Mouse (Mus musculus) spleen, postnatal 36 days (tissue): ENCODE results near the gene Phf19.

ENCODE experiments used
- DNase-seq, 2 experiments: peaks; one replicate each; pipeline ENCODE4 v3.0.0; 2022; ENCODE audit warnings: low spot score in 2 of 2, mixed read lengths in 1 of 2

The Phf19 gene

DNA sequence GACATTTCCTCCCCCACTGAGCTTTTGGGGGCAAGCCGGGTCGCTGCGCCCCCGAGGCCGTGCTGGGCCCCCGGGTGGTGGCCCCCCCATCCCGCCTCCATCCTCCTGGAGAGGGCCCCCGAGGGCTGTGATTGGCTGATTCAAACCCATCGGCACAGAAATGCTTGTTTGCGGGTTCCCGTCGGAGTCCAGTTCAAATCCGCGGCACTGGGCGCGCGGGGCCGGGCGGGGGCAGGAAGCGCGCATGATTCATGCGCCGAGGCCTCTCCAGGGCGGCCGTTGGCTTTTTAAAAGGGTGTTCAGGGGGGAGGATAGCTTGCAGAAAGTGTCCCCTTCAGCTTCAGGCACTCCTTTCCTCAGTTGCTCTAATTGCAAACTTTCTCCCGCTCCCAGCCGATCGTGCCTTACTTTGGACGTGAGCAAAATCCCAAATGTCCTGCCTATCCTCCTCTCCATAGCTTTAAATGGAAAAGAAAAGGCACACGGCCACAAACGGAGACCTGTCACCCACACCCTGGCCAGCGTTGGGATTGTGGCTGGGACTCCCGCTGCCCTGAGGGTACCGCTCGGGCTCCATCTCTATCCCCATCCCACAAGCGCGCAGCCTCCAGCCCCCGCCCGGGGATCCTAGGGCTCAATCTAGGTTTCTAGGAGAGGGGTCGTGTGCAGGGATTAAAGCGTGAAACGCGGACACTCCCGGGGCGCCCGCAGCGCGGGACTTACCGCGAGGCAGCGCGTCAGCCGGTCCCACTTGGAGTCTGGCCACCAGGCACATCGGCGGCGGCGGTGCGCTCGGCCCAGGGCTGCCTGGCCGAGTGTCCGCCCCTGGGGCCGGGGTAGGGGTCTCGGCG is at the start of gene Phf19:
Phf19 (minus strand) TSS at position 809 of the 851 bp plus-strand sequence.
- peak; percentile 47 to 56 for DNase-seq

DNA sequence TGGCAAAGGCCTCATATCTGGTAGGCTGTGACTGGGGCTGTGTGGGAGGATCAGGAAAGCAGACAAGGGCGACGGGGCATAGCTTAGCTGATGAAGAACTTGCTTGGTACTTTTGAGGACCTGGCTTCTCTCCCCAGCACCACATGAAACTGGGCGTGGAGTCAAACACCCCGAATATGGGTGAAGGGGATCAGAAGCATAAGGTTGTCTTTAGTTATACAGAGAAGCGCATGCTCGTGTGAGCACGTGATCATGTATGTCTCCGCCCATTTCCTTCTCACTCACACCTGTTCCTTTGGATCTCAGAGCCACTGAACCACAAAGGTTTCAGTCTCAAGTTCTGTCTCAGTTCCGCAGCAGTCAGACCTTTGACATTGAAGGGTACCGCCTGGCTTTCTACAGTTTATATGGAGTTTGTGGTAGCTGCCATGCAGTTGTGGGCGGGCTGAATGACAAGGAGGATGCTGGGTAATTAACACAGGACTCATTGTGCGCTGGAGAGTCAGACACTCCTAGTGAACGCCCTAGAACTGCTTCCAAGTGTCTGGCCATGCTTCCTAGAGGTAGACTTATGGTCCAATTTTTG is 49.6 kb upstream of the Phf19 start:
- peak; percentile 88 to 92 for DNase-seq

DNA sequence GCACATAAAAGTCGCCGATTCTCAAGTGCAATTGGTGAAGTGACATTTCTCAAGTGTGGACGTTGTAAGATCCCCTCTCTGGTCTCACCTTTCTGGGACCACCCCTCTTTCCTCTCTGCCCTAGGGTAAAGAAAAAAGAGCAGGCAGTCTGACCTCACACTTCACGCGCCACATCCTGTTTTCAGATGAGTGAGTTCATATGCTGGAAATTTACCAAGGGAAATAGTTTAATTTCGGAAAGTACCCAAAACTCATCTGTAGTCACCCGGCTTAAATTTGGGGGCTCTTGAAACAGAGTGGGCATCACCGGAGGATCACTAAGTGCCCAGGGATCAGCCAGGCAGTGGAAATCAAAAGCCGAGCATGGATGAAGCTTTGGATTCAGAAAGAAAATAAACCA is 49.1 kb upstream of the Phf19 start:
- peak; percentile 74 to 79 for DNase-seq

DNA sequence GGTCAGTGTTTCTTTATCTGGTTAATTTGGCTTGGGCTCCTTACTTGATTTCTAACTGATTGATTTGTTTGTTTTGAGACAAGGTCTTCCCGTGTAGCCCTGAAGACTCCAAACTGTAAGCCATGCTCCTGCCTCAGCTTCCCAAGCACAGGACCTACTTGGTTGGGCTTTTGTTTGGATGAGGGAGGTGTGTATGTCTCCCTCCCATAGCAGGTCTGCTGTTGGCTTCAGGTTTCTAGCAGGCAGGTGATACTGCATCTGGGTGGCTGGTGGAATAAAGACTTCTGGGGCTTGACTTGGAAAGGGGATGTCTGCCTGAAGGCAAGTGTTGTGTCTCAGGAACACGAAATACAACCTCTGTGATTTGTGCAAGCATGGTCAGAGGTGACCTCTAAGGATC is 48.4 kb upstream of the Phf19 start:
- no peak for DNase-seq

DNA sequence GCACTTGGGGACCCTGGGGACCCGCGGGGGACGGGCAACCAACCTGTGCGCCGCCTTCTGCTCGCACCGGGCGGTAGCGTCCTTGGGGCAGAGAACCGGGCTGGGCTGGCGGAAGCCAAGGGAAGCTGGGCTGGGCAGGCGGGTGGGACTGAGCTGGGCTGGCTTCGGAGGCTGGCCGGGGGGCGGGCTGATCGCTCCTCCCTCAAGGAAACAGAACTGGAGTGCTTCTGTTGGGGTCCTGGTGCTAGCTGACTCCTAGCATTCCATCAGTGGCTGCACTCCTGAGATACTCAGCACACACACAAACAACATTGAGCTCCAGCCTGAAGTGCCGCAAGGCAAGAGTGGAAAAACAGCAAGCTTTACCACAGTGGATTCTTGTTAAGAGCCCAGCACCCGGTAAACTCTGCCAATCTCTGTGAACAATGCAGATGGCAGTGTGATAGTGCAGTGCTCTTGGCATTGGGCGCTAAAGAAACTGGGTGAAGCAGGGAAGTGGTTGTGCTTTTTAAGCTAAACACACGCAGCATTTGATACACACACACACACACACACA is 47.7 kb upstream of the Phf19 start, which contains the start of gene Traf1:
Traf1 (minus strand) TSS at position 292 of the 556 bp plus-strand sequence.
- peak; percentile 78 to 81 for DNase-seq

DNA sequence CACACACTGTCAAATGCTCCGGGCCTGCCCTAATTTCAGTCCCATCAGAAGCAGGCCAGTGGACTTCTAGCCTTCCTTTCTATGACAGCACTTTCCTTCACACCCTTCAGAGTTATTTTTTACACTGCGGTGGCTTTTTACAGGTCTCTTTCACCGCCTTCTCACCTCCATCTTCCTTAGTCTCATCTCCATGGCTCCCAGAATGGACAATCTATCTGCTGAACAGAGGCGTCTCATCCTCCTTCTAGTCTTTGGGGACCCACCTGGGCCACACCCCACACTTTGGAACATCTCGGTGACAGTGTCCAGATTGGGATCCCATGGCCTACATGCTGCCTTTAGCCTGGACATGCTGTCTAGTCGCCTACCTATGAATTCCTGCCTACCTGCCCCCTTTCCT is 47.1 kb upstream of the Phf19 start:
- no peak for DNase-seq

DNA sequence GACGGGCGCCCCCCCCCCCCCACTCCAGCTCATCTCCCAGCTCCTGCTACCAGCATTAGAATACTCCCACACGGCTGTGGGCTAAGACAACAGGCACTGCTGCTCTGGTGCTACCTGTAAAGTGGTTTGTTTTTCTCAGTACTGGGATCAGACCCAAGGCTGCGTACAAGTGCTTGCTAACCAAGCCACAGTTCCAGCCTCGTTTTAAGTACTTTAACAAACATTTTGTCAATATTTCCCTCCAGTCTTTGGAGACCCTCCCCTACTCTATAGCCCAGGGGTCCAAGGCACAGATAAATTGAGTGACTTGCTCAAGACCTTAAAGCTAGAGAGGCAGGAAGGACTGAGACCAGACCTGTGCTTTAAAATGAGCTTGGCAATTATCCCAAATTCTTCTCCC is 46.6 kb upstream of the Phf19 start:
- DNase-seq = no peak

DNA sequence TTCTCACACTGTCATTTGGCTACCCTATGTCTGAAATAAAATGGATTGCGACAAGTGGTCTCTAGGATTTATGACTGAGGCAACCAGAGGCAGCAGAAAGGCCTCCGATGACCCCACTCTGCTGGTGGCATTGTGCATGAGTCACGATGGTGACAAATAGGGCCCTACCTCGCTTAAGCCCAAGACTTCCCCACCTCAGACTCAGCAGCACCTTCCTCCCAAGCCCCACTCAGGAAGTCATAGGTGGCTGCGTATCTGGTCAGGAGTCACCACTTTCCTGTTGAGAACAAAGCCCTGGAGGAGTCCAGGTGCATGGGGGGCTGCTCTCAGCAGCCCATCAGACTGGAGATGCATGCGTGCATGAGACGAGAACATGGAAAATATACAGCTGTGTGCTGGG is 44.8 kb upstream of the Phf19 start:
- peak; percentile 48 to 51 for DNase-seq

DNA sequence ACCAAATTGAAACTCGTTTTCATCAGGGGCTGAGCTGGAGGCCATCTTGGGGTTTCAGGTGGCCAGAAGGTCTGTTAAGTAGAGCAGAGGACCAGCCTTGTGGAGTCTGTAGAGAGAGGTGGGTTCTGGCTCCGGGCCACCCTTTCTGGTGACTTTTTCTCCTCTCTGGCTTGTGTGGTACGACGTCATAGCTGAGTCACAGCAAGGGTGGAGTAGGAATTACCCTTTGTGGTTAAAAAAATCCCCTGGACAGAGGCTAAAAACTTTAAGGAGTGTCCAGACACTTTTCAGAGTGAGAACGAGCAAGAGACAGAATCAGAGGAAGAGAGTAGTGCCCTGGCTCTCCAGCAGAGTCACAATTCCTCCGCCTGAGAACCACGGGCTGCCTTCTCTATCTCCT is 44.2 kb upstream of the Phf19 start:
- DNase-seq = no peak

DNA sequence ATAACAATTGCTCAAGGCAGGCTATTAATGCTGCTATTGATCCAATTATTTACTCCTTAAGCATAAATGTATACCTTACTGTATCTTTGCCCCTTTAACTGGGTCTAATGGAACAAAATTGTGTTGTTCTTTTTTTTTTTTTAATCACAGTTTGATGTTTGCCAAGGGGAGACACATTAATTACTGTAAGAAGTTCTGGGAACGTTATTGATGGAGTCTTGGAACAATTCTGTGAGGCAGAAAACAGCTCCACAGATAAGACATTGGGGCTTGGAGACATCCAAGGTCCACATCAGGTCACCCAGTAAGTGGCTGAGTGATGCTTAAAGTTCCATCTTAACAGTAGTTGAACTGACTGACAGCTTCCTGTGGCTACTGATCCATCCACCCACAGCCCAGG is 43.6 kb upstream of the Phf19 start:
- no peak for DNase-seq

DNA sequence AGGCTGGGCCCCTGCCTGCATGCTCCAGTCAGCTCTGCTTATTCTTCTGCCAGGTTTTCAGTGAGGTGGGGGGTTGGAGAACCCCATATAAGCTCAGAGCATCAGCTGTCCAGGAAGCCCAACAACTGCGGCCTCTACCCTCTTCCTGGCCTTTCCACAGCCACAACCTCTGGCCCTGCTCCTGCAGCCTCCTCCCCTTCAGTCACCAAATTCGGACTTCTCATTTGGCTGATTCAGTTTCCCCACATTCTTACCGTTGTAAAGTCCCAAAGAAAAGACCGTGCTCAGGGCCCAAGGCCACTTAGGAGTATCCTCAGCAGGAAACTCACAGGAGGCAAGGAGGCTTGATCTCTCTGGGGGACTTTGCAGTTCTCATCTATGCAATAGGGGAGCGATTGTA is 43.1 kb upstream of the Phf19 start:
- no peak for DNase-seq

DNA sequence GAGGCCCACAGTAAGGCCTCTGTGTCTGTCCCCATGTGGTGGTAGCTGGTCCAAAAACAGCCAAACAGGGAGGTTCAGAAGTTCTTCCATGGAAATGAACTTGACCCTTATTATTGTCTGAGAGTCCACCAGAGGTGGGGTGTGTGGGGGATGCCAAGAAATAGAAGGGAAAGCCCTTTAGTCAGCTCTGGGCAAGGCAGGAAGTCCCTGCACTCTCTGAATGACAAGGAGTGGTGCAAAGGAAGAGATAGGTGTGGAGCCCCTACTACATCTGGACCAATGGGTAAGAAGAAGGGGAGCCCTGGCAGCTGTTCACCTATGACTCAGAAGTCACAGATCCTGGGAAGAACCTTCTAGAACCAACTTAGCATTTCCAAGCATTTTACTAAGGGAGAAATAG is 40.5 kb upstream of the Phf19 start:
- DNase-seq = no peak

DNA sequence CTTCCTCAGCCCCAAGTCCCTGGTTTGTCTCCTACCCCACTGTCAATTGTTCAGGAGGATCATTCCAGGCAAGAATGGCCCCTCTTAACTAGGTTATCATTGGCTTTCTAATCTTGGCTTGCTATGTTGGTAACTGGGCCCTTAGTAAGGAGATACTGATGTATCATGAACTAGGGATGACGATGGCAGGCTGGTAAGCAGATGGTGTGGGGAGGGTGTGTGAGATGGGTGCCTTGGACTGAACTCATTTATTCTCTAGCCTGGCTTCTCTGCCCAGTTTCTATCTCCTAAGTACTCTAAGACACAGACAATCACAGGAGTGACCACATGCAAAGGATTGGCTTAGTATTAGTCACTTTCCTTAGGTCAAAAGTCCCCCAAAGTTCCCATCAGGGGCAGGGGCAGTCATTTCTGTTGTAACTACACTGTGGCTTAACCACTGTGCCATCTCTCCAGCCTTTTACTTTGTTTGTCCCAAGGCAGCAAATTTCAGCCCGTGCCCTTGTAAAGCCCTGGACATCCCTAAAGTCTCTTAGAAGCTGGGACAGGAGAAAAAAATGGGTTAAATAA is 39.8 kb upstream of the Phf19 start:
- no peak for DNase-seq

DNA sequence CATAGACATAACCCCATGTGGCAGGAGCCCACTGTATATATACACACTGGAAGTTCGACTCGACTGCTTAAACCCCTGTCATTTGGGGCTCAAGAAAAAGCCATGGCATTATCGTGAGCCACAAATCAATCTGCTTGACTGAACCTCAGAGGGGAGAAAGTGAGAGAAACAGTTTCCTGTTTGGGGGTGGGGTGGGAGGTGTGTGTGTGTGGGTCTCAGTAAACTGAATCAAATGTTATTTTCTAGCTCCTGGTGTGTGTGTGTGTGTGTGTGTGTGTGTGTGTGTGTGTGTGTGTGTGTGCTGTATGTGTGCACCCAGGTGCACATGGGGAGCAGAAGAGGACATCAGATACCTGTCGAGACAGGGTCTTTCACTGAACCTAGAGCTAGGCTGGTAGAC is 39.2 kb upstream of the Phf19 start:
- DNase-seq = peak in 1 of 2 experiments; percentile 58

DNA sequence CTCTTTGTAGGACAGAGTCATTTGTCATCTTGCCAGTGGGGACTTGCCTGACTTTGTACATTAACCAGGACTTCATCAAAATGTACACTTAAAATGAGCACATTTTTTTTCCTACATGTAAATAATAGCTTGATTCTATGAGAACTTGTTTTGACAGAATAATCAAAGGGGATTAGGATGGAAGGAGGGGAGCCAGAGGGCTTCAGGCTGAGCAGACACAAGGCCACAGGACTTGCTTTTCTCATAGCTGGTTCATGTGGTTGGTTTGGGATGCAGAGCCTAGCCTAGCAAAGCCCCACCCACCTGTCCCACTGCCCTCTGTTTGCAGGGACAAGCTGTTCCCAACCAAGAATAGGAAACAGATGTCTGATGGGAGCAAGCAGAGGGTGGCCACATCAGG is 37.6 kb upstream of the Phf19 start:
- no peak for DNase-seq

DNA sequence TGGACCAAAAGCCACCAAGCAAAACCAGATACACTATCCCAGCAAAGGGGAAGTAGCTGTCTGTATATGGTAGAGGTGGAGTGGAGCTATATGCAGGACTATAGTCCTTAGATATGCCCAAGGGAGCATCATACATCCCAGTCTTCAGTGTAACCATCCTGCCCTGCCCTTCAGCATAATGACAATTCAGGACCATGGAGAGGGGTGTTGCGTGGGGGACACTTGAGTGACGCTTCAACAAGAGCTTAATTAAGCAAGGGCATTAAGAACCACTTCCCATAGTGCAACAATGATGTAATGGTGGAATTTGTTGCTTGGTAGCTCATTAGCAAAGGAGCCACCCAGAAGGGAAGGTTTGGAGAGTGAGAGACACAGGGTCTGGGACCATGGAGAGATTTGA is 34.8 kb upstream of the Phf19 start:
- DNase-seq = no peak

DNA sequence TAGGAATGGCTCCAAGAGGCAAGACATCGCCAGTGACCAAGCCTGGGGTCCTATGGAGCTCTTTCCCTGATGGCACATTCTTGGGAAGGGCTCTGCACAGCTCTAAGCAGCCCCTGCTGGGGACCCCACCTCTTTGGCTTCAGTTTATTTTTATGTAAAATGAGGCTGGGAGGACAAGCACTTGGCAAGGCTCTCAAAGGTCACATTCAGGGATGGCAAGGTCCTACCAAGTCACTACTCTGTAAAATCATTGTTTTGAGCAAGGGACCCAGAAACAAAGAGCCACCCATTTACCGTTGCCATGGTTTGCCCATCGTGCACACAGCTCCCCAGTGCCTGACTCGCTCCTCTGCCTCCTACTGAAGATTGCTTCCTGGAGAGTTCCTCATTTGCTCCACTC is 32.2 kb upstream of the Phf19 start:
- no peak for DNase-seq

DNA sequence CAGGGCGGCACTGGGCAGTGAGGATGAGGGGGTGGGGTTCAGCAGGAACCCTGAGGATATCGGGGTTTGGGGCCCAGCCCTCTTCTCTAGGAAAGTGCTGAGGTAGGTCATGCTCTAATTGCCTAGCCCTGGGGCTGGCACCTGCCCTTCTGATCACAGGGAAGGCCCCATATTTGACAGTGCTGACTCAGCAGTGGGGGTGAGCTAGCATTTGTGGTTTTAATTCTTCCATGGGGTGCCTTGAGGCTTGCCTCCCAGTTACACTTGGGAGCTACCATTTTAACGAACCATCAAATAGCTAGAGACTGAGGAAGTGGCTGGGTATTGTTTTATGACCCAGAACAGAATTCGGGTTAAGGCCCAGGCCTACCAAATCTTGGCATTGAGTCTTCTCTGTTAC is 31.8 kb upstream of the Phf19 start:
- no peak for DNase-seq

DNA sequence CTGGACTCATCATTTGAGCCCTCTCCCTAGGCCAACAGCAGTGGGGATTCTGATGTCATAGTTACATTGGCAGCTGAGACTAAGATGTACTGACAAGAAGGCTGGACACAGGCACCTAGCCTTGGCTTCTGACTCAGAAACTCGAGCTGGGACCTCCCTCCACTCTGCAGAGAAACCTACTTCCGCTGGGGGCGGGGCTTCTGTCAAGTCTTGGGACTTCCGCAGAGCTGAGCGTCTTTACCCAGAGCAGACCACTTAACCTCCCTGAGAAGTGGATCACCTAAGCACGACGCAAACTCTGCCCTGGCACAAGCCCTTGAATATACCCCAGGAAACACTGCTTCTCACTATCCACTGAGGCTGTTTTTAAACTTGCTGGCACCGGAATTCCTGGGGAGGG is 30.9 kb upstream of the Phf19 start:
- DNase-seq = peak; percentile 89 to 91

DNA sequence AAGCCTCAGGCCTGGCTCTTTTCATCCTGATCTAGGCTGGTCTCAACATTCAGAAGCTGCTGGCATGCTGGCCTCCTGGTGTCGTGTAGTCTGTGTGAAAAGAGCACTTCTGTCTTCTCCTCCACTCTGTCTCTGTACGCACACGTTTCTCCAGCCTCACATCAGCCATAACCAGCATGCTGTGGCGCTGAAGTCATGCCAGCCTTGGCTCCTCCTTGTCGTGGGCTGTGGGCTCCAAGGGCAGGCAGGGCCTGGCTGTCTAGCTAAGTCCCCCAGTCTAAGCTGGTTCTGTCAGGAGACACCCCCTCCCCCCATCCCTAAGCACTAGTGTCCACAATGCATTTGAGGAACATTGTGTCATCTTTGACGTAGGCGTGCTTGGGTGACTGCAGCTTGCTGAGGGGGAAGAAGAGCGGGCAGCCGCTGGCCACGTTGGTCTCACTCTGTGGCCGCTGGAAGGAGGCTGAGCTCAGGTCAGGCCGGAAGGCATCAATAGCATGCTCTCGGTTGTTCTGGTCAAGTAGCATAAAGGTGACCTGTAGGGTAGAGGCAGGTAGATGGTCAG is 29.8 kb upstream of the Phf19 start:
- DNase-seq = no peak

DNA sequence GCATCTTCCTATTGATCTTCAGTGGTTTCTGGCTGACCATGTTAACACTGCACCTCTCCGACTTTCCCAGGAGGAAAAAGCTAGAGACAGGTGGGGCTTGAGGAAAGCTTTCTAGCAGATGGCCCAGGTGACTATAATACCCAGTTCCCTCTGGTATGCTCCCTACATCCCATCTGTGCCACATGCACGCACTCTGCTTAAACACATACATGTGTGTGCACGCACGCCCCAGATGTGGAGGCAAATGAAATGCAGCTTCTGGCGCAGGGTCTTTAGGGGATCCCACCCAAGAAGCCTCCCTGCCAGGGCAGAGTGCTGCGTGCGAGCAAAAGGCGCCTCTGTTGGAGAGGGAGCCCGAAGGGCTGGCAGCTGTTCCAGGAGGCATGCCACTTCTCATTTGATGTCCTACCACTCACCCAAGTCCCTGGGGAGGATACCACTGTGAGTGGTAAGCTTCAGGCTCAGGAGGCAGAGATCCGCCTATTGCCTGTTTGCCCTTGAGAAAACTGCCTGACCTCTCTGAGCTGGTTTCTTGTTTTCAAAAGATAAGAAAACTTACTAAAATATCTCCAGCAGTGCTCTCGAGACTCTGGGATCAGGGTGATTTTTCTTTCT is 27.3 kb upstream of the Phf19 start:
- DNase-seq = peak; percentile 76 to 80

DNA sequence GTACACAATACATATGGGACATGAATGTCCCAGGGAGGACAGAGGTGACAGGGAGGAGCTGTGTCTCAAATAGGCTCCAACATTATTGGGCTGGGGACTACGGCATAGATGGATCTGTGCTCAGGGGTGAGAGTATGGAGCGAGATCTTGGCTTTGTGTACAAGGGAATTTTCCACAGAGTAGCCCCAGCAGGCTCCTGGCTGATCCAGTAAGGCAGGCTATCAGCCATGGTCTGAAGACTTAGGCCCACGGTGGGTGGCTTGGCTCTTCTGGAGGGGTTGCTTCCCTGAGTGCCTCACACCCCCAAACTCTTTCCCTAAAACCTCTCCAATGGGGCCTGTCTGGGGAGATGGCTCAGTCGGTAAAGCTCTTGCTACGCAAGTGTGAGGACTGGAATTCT is 26.4 kb upstream of the Phf19 start:
- no peak for DNase-seq
